Mouse (Mus musculus) embryo, embryonic 11.5 days (tissue): ENCODE results near the gene Hfe.
"Not testable (repeated sequence)": the region's sequence is repeated elsewhere in the genome, so short reads cannot be mapped to it uniquely, and the experiment has no call there.

Experiments used
- DNase-seq: peaks from one replicate; pipeline ENCODE4 v3.0.0-alpha.2; 2012; ENCODE audit warnings: low read depth, low spot score

The Hfe gene

DNA sequence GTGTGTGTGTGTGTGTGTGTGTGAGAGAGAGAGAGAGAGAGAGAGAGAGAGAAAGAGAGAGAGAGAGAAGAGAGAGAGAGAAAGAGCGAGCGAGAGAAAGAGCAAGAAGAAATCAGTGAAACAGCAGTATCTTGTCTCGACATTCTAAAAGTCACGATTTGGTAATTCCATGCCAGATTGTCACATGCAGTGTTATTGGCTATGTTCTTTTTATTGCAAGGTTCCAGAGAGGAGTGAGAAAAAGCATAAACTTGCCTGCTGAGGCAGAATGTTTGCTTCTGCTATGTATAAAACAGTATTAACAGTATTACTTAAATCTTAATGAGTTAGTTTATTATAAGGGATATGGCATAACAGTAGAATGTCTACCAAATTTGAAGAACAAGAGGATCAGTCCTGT is 24.7 kb downstream of the Hfe start:
- no peak for DNase-seq

DNA sequence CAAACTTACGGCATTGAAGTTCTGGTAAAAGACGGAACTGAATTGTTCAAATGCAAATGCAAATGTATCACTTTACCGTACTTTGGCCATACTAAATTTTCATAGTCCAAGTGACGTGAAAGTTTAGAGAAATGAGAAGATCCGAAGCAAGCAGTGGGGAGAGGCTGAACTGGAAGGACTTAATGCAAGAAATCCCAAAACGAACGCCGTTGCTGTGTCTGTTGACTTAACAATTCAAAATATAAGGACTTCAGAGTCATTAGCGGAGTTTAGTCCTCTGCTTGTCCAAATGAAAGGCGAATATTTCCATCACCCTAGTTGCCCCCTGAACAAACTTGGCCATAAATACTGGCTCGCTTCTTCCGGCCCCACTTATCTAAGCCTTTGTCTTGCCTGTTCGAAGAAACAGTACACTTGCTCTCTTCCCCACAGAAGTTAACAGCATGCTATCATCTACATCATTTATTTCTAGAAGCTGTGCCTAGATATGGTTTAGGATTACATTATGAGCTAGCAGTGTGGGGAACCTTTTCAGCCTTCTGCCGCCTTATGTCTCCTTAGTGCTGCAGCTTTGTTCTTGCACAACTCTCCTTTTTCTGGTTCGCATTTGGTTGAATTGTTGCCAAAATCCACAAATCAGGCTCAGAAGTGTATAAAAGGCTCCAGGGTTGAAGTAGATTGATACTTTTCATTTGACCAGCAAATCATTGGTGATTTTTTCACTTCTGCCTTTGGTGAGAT is 25.4 kb downstream of the Hfe start:
- DNase-seq = peak; percentile 16

DNA sequence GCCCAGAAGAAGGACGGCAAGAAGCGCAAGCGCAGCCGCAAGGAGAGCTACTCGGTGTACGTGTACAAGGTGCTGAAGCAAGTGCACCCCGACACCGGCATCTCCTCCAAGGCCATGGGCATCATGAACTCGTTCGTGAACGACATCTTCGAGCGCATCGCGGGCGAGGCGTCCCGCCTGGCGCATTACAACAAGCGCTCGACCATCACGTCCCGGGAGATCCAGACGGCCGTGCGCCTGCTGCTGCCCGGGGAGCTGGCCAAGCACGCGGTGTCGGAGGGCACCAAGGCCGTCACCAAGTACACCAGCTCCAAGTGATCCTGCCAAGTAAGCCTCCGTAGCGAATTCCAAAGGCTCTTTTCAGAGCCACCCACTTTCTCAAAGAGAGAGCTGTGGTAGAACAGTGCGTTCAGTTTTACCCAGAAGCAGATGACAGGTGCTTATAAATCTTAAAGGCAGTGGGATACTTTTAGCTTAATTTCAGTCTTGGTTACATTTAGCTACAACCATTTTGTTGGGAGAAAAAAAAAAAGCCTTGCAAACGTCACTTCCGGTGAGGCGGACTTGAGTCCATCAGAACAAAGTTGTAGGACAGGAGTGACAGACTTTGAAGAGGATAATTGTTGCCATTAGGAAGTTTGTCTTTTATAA is 26.2 kb downstream of the Hfe start:
- peak; percentile 78 for DNase-seq

DNA sequence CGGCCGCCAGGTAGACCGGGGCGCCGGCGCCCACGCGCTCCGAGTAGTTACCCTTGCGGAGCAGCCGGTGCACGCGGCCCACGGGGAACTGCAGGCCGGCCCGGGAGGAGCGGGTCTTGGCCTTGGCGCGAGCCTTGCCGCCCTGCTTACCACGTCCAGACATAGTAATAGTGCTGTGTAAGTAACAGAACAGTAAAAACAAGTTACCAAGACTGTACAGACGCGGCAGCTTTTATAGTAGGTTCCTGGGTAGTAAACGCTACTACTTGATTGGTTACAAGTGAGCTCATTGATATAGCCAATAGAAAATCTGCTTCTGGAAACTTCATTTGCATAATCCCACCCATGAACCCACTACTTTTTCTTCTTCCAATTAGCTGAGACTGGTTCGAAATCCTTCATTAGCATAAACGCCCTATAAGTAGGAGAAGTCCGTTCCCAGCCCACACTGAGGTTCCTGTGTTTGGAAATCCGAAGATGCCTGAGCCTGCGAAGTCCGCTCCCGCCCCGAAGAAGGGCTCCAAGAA is 26.8 kb downstream of the Hfe start, which contains the start of the genes Hist1h2ac and Hist1h2bc:
Gene Hist1h2ac, minus strand, starts transcription at position 194 of the 527 bp plus-strand sequence.
Gene Hist1h2bc, plus strand, starts transcription at position 445 of the 527 bp plus-strand sequence.
- peak; percentile 84 for DNase-seq

DNA sequence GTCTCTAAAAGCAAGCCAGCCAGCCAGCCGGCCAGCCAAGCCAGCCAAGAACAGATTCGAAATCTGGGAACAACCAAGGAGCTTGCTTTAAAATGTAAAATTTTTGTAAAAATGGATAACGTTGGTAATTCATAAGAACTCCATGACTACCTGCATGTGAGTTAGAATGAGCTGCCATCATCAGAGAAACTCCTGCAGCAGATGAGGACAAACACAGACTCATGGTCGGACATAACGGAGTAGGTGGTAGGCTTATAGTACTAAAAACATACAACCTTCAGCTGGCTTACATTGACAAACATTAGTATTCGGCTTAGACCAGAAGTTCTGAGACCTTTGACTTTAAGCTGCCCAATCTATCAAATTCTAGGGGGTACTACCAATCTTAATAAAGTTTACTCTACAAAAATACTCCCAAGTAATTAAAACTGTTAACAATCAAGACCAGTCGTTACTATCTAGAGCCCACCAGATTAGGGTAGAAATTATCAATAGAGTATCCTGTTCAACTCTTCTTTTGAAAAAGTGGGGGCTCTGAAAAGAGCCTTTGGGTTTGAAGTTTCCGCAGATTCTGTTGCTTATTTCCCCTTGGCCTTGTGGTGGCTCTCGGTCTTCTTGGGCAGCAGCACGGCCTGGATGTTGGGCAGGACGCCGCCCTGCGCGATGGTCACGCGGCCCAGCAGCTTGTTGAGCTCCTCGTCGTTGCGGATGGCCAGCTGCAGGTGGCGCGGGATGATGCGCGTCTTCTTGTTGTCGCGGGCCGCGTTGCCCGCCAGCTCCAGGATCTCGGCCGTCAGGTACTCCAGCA is 27.5 kb downstream of the Hfe start:
- DNase-seq = not testable (repeated sequence)

DNA sequence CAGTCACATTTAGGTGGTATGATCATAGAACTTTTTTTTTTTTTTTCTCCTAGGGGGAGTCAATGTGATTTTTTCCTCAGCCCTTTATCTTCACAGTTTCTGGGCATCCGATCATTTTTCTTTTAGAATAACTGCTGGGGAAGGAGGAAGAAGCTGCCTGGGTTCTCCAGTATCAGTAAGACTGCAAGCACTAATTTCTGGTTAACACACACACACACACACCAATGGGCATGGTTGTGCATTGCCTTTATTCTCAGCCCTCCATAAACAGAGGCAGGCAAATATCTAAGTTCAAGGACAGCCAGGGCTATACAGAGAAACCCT is 28.1 kb downstream of the Hfe start:
- no peak for DNase-seq

DNA sequence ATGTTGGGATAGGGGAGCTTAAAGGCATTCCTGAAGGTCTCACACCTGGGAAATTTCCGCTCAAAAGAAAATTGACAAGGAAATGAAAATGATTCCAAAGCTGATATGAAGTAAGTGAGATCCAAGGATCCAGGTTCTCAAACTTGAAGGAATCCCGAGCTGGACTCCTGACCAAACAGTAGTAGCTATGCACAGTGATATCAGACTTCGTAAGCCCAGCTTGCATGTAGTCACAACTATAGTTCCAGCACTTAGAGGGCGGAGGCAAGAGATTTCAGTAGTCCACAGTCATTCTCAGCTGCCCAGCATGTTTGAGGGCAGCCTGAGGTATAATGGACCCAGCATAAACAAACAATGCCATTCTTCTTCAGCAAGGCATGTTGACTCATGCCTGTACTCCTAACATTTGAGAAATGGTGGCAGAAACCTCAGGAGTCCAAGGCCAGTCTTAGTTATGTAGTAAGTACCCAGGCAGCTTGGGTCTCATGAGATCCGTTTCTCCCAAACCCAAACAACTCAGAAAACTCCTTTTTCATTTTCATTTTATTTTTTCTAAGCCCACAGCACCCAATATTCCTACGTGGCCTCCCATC is 28.6 kb downstream of the Hfe start:
- no peak for DNase-seq

DNA sequence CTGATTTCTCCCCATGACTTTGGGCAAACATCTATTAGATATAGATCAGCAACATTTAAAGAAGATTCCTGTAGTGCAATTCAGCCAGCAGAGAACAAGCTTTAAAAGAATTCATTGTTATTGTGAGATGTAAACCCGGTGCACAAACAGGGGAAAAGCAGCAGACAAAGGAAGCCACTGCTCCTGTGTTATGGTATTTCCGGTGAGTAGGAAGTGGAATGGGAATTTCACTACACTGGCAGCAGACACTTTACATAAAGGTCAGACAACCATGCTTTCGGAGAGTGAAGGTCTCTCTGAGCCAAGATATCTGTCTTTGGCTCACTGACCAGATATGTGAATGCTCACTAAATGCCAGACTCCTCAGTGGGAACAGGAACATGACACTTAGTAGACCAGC is 48.1 kb downstream of the Hfe start:
- DNase-seq = no peak

DNA sequence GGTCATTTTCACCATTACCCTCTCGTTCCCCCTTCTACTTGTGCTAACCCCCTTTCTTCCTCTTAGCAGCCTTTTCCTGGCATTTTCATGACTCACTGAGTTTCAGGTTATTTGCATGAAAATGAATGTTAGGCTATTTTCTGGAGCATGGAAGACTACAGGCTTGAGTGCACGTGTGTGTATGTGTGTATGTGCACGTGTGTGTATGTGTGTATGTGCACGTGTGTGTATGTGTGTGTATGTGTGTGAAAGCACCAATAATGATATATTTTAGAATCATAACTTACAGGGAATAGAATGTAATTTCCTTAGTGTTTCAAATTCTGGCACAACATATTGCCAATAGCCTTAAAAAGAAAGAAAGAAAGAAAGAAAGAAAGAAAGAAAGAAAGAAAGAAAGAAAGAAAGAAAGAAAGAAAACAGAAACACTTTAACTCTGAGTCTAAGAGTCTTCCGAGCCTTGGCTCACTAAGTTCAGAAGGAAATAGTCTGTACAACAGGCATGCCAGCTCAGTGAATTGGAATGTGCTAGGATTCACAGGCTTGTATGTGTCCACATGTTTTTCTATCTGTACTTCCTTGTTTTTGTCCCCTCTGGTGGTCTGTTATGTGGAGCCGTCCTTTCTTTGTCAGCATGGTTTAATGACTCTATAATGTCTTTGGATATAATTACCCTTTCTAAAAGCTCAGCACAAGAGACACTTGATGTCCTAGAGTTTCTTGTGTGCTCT is 50.9 kb downstream of the Hfe start:
- no peak for DNase-seq
